Mouse (Mus musculus) thymus, adult 2 months (tissue): ENCODE data around the gene Gramd1b. TPM values are rescaled to one million over a fixed set of nuclear protein-coding genes. Genes with fewer than 3 reads are reported as not detected.

ENCODE experiments used
- DNase-seq: peaks from one replicate; pipeline ENCODE4 v3.0.0; 2021
- H3K27ac ChIP-seq: fragments of 200-500 bp; 2 replicates; pipeline ENCODE4 v1.5.1; 2012; ENCODE audit warnings: low read length, control low read depth; ENCODE audit not compliant: control insufficient read depth, insufficient read depth
- H3K27me3 ChIP-seq: fragments of 200-500 bp; 2 replicates; pipeline ENCODE4 v1.6.1; 2012; ENCODE audit warnings: mild to moderate bottlenecking, low read length, moderate library complexity, mixed read lengths; ENCODE audit not compliant: control insufficient read depth, insufficient read depth
- H3K36me3 ChIP-seq: fragments of 200-500 bp; 2 replicates; pipeline ENCODE4 v1.6.1; 2012; ENCODE audit warnings: mild to moderate bottlenecking, low read length, moderate library complexity; ENCODE audit not compliant: control insufficient read depth, insufficient read depth
- H3K4me1 ChIP-seq: fragments of 200-500 bp; replicated peaks from 2 replicates; pipeline ENCODE4 v1.6.1; 2012; ENCODE audit warnings: low read length; ENCODE audit not compliant: control insufficient read depth, insufficient read depth
- H3K4me3 ChIP-seq: fragments of 200-500 bp; 2 replicates; pipeline ENCODE4 v1.5.1; 2012; ENCODE audit warnings: mild to moderate bottlenecking, low read length, control low read depth, moderate library complexity; ENCODE audit not compliant: control insufficient read depth, insufficient read depth
- CTCF ChIP-seq: fragments of 200-500 bp; IDR thresholded peaks from 2 replicates; pipeline ENCODE4 v1.5.1; 2012; ENCODE audit warnings: mild to moderate bottlenecking, control low read depth, low read length, moderate library complexity, borderline replicate concordance; ENCODE audit not compliant: control insufficient read depth, poor library complexity, insufficient read depth; ENCODE audit errors: extremely low read depth
- POLR2A ChIP-seq: fragments of 200-500 bp; IDR thresholded peaks from 2 replicates; pipeline ENCODE4 v1.6.1; 2012; ENCODE audit warnings: mild to moderate bottlenecking, low read length, control low read depth, moderate library complexity; ENCODE audit not compliant: control insufficient read depth, poor library complexity, insufficient read depth; ENCODE audit errors: extremely low read depth
- whole genome bisulfite sequencing: fragments of 180-500 bp; shearing (Covaris S2); methylation state at CpG from one replicate; pipeline ENCODE4 v1.1.7; 2018; 5-methylcytosine and 5-hydroxymethylcytosine counted together
- polyA plus RNA-seq: library from polyadenylated mRNA; depleted of rRNA; stranded (reverse); fragments of >200 nt; gene quantifications from 2 replicates; pipeline ENCODE4 v1.2.3, GENCODE M21; 2012

The Gramd1b gene
- polyA plus RNA-seq, 1 experiment = 43.0 TPM

DNA sequence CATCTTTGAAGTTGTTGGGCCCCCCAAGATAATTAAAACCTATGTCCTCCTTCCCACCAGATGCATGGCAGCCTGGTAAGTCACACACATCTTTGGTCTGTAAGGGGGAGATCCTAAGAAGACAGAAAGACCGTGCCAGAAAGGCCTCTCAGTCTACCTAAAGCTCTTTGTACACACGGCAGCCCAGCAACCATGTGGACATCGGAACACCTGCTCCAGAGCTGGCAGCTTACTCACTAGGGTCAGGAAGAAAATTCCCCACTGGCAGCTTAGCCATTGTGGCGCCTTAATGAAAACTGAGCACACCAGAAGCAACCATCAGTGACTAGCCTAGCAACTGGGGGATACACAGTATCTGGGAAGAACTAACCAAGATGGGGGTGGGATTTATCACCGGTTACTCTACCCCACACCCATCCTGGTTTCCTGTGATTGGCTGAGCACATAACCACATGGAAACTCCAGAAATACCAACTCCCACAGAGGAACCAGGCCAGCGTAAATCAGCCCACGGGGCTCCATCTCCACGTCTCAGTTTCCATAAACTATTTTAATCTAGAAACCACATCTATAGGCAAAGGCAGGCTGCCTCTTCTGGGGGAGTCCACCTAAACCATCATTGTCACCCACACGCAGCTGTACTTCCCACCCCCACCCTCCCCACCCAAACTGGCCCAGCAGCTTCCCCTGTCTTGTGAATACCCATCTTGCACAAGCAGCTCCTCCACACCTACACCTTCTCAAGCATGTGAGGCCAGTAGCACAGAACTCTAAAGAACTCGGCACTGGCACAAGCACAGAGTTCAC, 81.4 kb downstream of the Gramd1b start:
- WGBS = 21% methylated on average over 10 of the region's 10 CpGs
- no peaks in the 10 kb centered on the region for H3K36me3 ChIP-seq
- H3K4me1 ChIP-seq = peaks cover 28% of the 10 kb centered on the region
- no peaks in the 10 kb centered on the region for H3K27me3 ChIP-seq
- peak overlapping the region; percentile 61 for H3K27ac ChIP-seq
- DNase-seq = no peak
- H3K4me3 ChIP-seq = no peak overlapping the region
- TF ChIP-seq POLR2A = no peak
- no peak for TF ChIP-seq CTCF

DNA sequence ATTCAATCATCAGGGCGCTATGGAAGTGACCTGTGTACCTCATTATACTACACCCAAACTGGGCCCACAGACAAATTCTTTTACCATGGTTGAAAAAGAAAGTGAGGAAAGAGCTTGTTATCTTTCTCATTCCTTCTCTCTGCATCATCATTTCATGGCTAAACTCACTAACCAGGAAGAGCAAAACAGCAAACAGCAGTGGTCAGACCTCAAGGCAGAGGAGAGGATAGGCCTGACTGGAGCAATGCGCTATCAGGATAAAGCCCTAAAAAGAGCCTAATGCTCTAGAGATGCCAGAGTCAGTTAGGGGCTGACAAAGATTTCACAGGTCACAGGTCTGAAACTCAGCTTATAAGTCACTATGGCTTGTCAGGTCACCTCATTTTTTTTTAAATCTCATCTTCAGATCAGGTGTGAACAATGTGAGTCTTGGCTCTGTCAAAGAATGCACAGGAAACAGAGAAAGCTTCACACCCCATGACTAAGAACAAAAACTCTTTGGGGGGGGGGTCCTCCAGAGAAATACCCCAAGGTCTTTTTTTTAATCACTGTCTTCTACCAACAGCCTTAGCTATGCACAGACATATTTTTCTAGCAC, 82.4 kb downstream of the Gramd1b start:
- 94% methylated on average over 2 of the region's 2 CpGs for WGBS
- no peak overlapping the region for H3K27ac ChIP-seq
- H3K4me1 ChIP-seq = peaks cover 25% of the 10 kb centered on the region
- no peak for DNase-seq
- no peaks in the 10 kb centered on the region for H3K36me3 ChIP-seq
- TF ChIP-seq POLR2A = no peak
- TF ChIP-seq CTCF = no peak
- no peak overlapping the region for H3K4me3 ChIP-seq
- no peaks in the 10 kb centered on the region for H3K27me3 ChIP-seq

DNA sequence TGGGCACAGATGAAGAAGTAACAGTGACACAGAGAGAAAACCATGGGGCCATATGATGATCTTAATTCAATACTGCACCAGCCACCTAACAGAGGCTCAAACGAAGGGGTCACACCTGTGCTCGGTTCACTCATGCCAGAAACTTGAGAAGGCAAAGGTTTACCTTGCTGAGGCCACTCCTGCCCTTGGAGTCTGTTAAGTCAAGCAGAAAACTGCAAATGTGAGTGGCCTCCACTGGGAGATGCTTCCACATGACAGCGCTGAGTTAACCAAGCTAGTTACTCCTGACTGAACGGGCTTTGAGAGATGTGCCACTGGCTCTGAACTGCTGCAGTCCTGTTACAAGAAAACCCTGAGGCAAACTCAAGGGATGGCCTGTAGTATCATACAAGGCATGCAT, 83.9 kb downstream of the Gramd1b start:
- TF ChIP-seq CTCF = no peak
- TF ChIP-seq POLR2A = no peak
- DNase-seq = no peak
- peaks cover 26% of the 10 kb centered on the region for H3K4me1 ChIP-seq
- 89% methylated on average over 4 of the region's 4 CpGs for WGBS
- H3K27me3 ChIP-seq = no peaks in the 10 kb centered on the region
- no peak overlapping the region for H3K4me3 ChIP-seq
- no peak overlapping the region for H3K27ac ChIP-seq
- no peaks in the 10 kb centered on the region for H3K36me3 ChIP-seq

DNA sequence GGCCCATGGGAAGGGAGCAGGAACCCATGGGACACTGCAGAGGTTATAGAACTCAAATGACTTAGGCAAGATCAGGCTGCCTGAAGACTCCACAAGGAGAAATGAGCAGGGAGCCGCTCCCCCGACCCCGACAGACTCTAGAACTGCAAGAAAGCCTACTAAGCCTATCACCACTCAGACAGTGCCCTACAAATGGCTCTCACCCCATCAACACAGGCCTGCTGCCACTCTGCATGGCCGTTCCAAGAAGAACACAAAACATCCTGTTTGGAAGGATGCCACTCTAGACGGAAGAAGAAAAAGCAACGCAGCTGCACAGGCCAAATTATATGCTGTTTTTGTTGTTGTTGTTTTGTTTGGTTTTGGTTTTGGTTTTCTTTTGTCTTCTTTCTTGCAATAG, 86.2 kb downstream of the Gramd1b start:
- 97% methylated on average over 6 of the region's 6 CpGs for WGBS

DNA sequence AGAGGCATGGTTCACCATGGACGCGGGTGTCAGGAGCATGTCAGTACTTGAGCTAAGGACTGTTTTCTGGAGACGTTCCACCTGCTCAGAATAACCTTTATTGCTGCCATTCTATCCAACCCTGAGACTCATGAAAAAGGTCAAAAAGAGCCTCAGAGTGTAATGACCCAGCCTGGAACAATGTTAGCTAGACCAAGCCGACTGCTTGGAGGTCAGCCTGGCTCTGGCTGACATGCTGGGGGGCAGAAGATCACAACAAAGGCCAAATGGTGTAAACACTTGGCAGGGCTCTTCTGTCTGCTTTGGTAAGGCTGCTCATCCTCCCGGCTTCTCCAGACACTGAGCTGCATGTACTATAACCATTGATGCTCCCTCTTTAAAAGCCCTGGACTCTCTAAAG, 88.4 kb downstream of the Gramd1b start:
- Histone ChIP-seq H3K27me3 (no peaks in the 10 kb centered on the region), H3K36me3 (no peaks in the 10 kb centered on the region), H3K27ac (no peak overlapping the region), H3K4me3 (no peak overlapping the region), H3K4me1 (peaks cover 7% of the 10 kb centered on the region; the same call in 1 of the 2 replicates)
- DNase-seq = no peak
- TF ChIP-seq POLR2A (no peak), CTCF (no peak)
- WGBS = 91% methylated on average over 5 of the region's 5 CpGs

More for the DNA sequence above, 86.2 kb downstream of the Gramd1b start:
- Histone ChIP-seq H3K27me3 (no peaks in the 10 kb centered on the region), H3K4me3 (no peak overlapping the region), H3K4me1 (peaks cover 15% of the 10 kb centered on the region), H3K36me3 (no peaks in the 10 kb centered on the region), H3K27ac (no peak overlapping the region)
- TF ChIP-seq CTCF (no peak), POLR2A (no peak)
- DNase-seq = no peak

DNA sequence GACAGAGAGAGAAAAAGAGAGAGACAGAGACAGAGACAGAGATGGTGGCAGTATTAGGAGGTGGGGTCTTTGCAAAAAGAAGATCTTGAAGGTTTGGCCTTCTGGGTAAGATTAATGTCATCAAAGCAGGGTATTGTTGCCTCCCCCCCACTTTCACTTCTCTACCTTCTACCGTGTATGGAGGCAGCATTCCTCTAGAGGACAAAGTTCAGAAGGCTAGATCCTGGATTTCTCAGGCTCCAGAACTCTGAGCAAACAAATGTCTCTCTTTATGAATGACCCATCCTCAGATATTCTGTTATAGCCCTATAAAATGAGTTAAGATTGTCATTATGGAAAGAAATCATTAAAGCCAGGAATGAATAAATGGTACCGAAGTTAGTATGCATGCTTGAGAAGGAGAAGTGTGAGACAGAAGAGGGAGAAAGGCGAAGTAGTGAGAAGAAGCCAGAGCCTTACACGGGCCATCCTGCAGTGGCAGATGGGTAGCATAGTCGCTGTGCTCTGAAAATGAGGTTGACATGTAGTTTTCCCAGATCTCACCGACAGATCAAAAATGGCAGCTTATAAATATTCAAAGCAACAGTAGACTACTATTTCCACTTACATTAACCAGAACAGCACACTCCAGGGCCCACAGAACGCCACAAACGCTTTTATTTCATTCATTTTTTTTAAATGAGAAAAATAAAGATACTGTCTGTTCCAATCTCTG, 91.1 kb downstream of the Gramd1b start:
- Histone ChIP-seq H3K27ac (no peak overlapping the region), H3K4me1 (0 out of 2 replicates have a peak, but pooled peaks cover 3% of the 10 kb centered on the region), H3K4me3 (no peak overlapping the region), H3K27me3 (no peaks in the 10 kb centered on the region), H3K36me3 (no peaks in the 10 kb centered on the region)
- TF ChIP-seq CTCF = no peak
- no peak for TF ChIP-seq POLR2A
- WGBS = 95% methylated on average over 8 of the region's 8 CpGs
- no peak for DNase-seq
